19 mouse cellular contexts compared by ENCODE assay signal in the genomic region with DNA sequence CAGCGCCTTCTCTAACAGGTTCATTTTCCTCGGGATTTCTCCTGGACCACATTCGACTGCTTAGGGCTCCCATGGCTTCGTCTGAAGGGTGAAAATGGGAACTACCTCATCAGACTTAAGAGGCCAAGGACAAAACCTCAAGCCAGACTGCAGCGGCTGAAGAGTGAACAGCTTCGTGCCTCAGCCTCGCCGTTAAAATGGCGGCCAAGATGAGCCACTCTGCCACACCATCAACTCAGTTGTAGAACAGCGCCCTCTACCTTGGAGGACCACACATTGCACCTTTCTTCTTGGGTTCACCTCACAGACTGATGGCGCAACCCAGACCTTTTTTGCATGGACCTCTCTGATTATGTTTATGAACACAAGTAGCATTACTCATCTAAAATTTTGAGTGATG.
"Had no signal": no experiment of that assay in that cellular context is flagged by ENCODE, and none has a peak within 500 bp of the region (broad histone marks: within the 10 kb centered on the region; RNA-seq: fewer than 3 reads in every experiment).

No protein-coding gene starts in this region.

- H3K4me1 ChIP-seq: lung, embryonic 15.5 days; megakaryocyte, embryonic 14.5 days; midbrain, embryonic 13.5 days; midbrain, embryonic 15.5 days; neural tube, embryonic 12.5 days had no signal

- H3K9ac ChIP-seq: lung, embryonic 15.5 days; midbrain, embryonic 13.5 days; midbrain, embryonic 15.5 days; neural tube, embryonic 12.5 days had no signal

- H3K4me3 ChIP-seq: lung, embryonic 15.5 days; megakaryocyte, embryonic 14.5 days; midbrain, embryonic 13.5 days; midbrain, embryonic 15.5 days; neural tube, embryonic 12.5 days had no signal

- H3K27ac ChIP-seq: lung, embryonic 15.5 days; macrophage; midbrain, embryonic 13.5 days; midbrain, embryonic 15.5 days; neural tube, embryonic 12.5 days had no signal

- H3K4me2 ChIP-seq: lung, embryonic 15.5 days; midbrain, embryonic 11.5 days; midbrain, embryonic 13.5 days; midbrain, embryonic 15.5 days; neural tube, embryonic 12.5 days had no signal

- H3K27me3 ChIP-seq: lung, embryonic 15.5 days; midbrain, embryonic 13.5 days; midbrain, embryonic 15.5 days; neural tube, embryonic 12.5 days had no signal

- H3K9me3 ChIP-seq: lung, embryonic 15.5 days; midbrain, embryonic 13.5 days; midbrain, embryonic 15.5 days; neural tube, embryonic 12.5 days had no signal

- H3K36me3 ChIP-seq: lung, embryonic 15.5 days; midbrain, embryonic 13.5 days; midbrain, embryonic 15.5 days; neural tube, embryonic 12.5 days had no signal

- DNase-seq: lung, adult 2 months; lung, postnatal 14 days; lung, postnatal 36 days; retina, postnatal 1 day; right cerebral cortex, adult 18-20 months; right cerebral cortex, postnatal 25 days; right cerebral cortex, postnatal 4 days; spleen, adult 18-20 months; thymus, adult 2 months; thymus, postnatal 25 days; thymus, postnatal 4 days had no signal

- ATAC-seq: lung, postnatal 0 days; midbrain, embryonic 13.5 days; midbrain, embryonic 15.5 days had no signal
